Mouse (Mus musculus): ENCODE measurements around the gene Acp7.

- no peak for TF ChIP-seq TAL1 (conservative IDR thresholded peaks at IDR 0.05; ENCODE audit: low read depth, low read length)
- TF ChIP-seq CTCF (IDR thresholded peaks at IDR 0.05; ENCODE audit: low read depth, low read length), result no peak
- no peak for TF ChIP-seq GATA1 (IDR thresholded peaks at IDR 0.05; ENCODE audit: borderline replicate concordance, low read length)
- TF ChIP-seq POLR2AphosphoS5 (IDR thresholded peaks at IDR 0.05; ENCODE audit: insufficient replicate concordance, low read depth, low read length), result no peak
- TF ChIP-seq GATA2 (IDR thresholded peaks at IDR 0.05; ENCODE audit: borderline replicate concordance, low read depth, low read length), result no peak
These were observed 33.9 kb downstream of the Acp7 start for GRCm38 (mm10) chr7:28597277-28597570.

Measured in G1E (cell line).